Mouse (Mus musculus) spleen, adult 2 months (tissue): ENCODE data around the gene Prps2.

Experiments
- CTCF ChIP-seq: fragments of 200-500 bp; IDR thresholded peaks from 2 replicates; pipeline ENCODE4 v1.5.1; 2011; ENCODE audit warnings: mild to moderate bottlenecking, inconsistent platforms; ENCODE audit not compliant: insufficient read depth, insufficient read length, insufficient replicate concordance; ENCODE audit errors: extremely low read depth
- POLR2A ChIP-seq: fragments of 200-500 bp; IDR thresholded peaks from 2 replicates; pipeline ENCODE4 v1.6.1; 2011; ENCODE audit warnings: low read depth, low read length, inconsistent platforms

GRCm38 (mm10) chrX:167380073-167380472 is 2.5 kb downstream of the Prps2 start:
- TF ChIP-seq POLR2A = no peak
- TF ChIP-seq CTCF = no peak
